Mouse (Mus musculus): ENCODE data around the gene Prl7d1.
"Not testable (repeated sequence)": the region's sequence is repeated elsewhere in the genome, so short reads cannot be mapped to it uniquely, and the experiment has no call there.

Prl7d1 gene

GRCm38 (mm10) chr13:27716636-27717035 lies at the start of gene Prl7d1:
Gene Prl7d1 (minus strand): TSS chr13:27716736.
- DNase-seq (ENCODE audit: low read depth in 2 of 2, low spot score in 2 of 2): no peak

- DNase-seq (ENCODE audit: low read depth in 2 of 2, low spot score in 2 of 2): no peak
These were observed 18.1 kb upstream of the Prl7d1 start for GRCm38 (mm10) chr13:27734512-27735186.

- not testable (repeated sequence) for DNase-seq (ENCODE audit: low read depth in 2 of 2, low spot score in 2 of 2)
These were observed 13.9 kb upstream of the Prl7d1 start for GRCm38 (mm10) chr13:27730286-27730959.

GRCm38 (mm10) chr13:27725057-27725456 lies 8.5 kb upstream of the Prl7d1 start:
- DNase-seq (ENCODE audit: low read depth in 2 of 2, low spot score in 2 of 2): not testable (repeated sequence)

- DNase-seq (ENCODE audit: low read depth in 2 of 2, low spot score in 2 of 2): no peak
These were observed 10.0 kb downstream of the Prl7d1 start for GRCm38 (mm10) chr13:27706521-27706920.

GRCm38 (mm10) chr13:27667936-27668335 lies 48.6 kb downstream of the Prl7d1 start, which contains the start of gene Prl7a2:
Gene Prl7a2 (minus strand): TSS chr13:27668036.
- DNase-seq (ENCODE audit: low read depth in 2 of 2, low spot score in 2 of 2): no peak

GRCm38 (mm10) chr13:27660747-27661146 lies 55.8 kb downstream of the Prl7d1 start:
- DNase-seq (ENCODE audit: low read depth in 2 of 2, low spot score in 2 of 2): no peak

Measured in CD8-positive naive resting alpha-beta T cell, adult 2 months (primary cell).